Mouse (Mus musculus) megakaryocyte progenitor cell, adult 5-6 weeks (primary cell): ENCODE measurements around the gene Plekho1. TPM values are rescaled to one million over a fixed set of nuclear protein-coding genes. Genes with fewer than 3 reads are reported as not detected.
"Not testable (repeated sequence)": the region's sequence is repeated elsewhere in the genome, so short reads cannot be mapped to it uniquely, and the experiment has no call there.

Source experiments
- ATAC-seq: replicated peaks from 2 replicates; pipeline ENCODE4 v1.8.0; 2016; ENCODE audit warnings: mild to moderate bottlenecking, moderate TSS enrichment, inconsistent platforms; ENCODE audit not compliant: poor library complexity
- total RNA-seq, 2 experiments: library from RNA; stranded (forward) in 1 of 2; stranded (reverse) in 1 of 2; fragments of 157-497, 149-512 nt in 1 of 2; fragments of 200-1000 nt in 1 of 2; gene quantifications; 2 replicates each; pipeline versions ENCODE4 v1.2.3 to v1.2.4; 2015 to 2017

Plekho1 gene
- total RNA-seq, 2 experiments from 2014 or later, result 22.1 to 24.7 TPM

GRCm38 (mm10) chr3:95953522-95953921 is 42.3 kb downstream of the Plekho1 start:
- no peak for ATAC-seq

GRCm38 (mm10) chr3:95953023-95953422 is 42.8 kb downstream of the Plekho1 start:
- ATAC-seq, result no peak

GRCm38 (mm10) chr3:95951566-95951965 is 44.2 kb downstream of the Plekho1 start:
- not testable (repeated sequence) for ATAC-seq

- ATAC-seq, result peak; percentile 81
These were observed 44.8 kb downstream of the Plekho1 start for GRCm38 (mm10) chr3:95950763-95951551.

- no peak for ATAC-seq
These were observed 47.5 kb downstream of the Plekho1 start for GRCm38 (mm10) chr3:95948325-95948724.

GRCm38 (mm10) chr3:95945731-95946240 is 50.0 kb downstream of the Plekho1 start:
- ATAC-seq, result no peak

GRCm38 (mm10) chr3:95944742-95945141 is 51.1 kb downstream of the Plekho1 start:
- no peak for ATAC-seq

- no peak for ATAC-seq
These were observed 52.6 kb downstream of the Plekho1 start for GRCm38 (mm10) chr3:95943226-95943625.

- peak; percentile 50 for ATAC-seq
These were observed 53.1 kb downstream of the Plekho1 start for GRCm38 (mm10) chr3:95942749-95943148.

GRCm38 (mm10) chr3:95938835-95939234 is 57.0 kb downstream of the Plekho1 start:
- ATAC-seq, result peak; percentile 90

Other genes with a start within 250 kb of the Plekho1 start
- 27.8 and 29.9 TPM in 2 replicates for gene Tars2, start 235.8 kb downstream of the Plekho1 start, total RNA-seq (2015)
- 47.3 and 52.2 TPM in 2 replicates for gene Tars2, start 235.8 kb downstream of the Plekho1 start, total RNA-seq (2017)
- 51.7 and 59.5 TPM in 2 replicates for gene Rprd2, start 177.1 kb downstream of the Plekho1 start, total RNA-seq (2015)
- gene Rprd2, start 177.1 kb downstream of the Plekho1 start, total RNA-seq (2017), result 18.9 and 22.5 TPM in 2 replicates
- 41.2 and 56.2 TPM in 2 replicates for gene Prpf3, start 140.1 kb downstream of the Plekho1 start, total RNA-seq (2015)
- 25.7 and 51.2 TPM in 2 replicates for gene Prpf3, start 140.1 kb downstream of the Plekho1 start, total RNA-seq (2017)
- gene Mrps21, start 124.5 kb downstream of the Plekho1 start, total RNA-seq (2015), result 132 and 147 TPM in 2 replicates
- 382 and 387 TPM in 2 replicates for gene Mrps21, start 124.5 kb downstream of the Plekho1 start, total RNA-seq (2017)
- 0.56 and 1.3 TPM in 2 replicates for gene Ciart, start 113.8 kb downstream of the Plekho1 start, total RNA-seq (2015)
- 2.8 and 3.3 TPM in 2 replicates for gene Ciart, start 113.8 kb downstream of the Plekho1 start, total RNA-seq (2017)
- gene BC028528, start 104.0 kb downstream of the Plekho1 start, total RNA-seq (2015), result 55.1 and 62.0 TPM in 2 replicates
- gene BC028528, start 104.0 kb downstream of the Plekho1 start, total RNA-seq (2017), result 63.3 and 68.9 TPM in 2 replicates
- 30.6 and 30.8 TPM in 2 replicates for gene Aph1a, start 102.0 kb downstream of the Plekho1 start, total RNA-seq (2015)
- gene Aph1a, start 102.0 kb downstream of the Plekho1 start, total RNA-seq (2017), result 34.9 and 35.1 TPM in 2 replicates
- not detected in 2 replicates for gene Car14, start 91.3 kb downstream of the Plekho1 start, total RNA-seq (2015)
- gene Car14, start 91.3 kb downstream of the Plekho1 start, total RNA-seq (2017), result not detected in 2 replicates
- gene Anp32e, start 66.8 kb downstream of the Plekho1 start, total RNA-seq (2015), result 101 and 132 TPM in 2 replicates
- gene Anp32e, start 66.8 kb downstream of the Plekho1 start, total RNA-seq (2017), result 384 and 526 TPM in 2 replicates
- gene Vps45, start 62.5 kb upstream of the Plekho1 start, total RNA-seq (2015), result 26.3 and 28.4 TPM in 2 replicates
- 10.9 and 12.6 TPM in 2 replicates for gene Vps45, start 62.5 kb upstream of the Plekho1 start, total RNA-seq (2017)
- 3.0 and 3.2 TPM in 2 replicates for gene Otud7b, start 108.5 kb upstream of the Plekho1 start, total RNA-seq (2015)
- 4.9 and 12.7 TPM in 2 replicates for gene Otud7b, start 108.5 kb upstream of the Plekho1 start, total RNA-seq (2017)
- not detected in 2 replicates for gene Mtmr11, start 166.0 kb upstream of the Plekho1 start, total RNA-seq (2015)
- gene Mtmr11, start 166.0 kb upstream of the Plekho1 start, total RNA-seq (2017), result 0.08 TPM in 1 of 2 replicates, not detected in the other
- 88.5 and 92.4 TPM in 2 replicates for gene Sf3b4, start 176.3 kb upstream of the Plekho1 start, total RNA-seq (2015)
- gene Sf3b4, start 176.3 kb upstream of the Plekho1 start, total RNA-seq (2017), result 23.0 and 24.6 TPM in 2 replicates
- 0.34 and 0.49 TPM in 2 replicates for gene Sv2a, start 185.2 kb upstream of the Plekho1 start, total RNA-seq (2015)
- 0.21 and 0.51 TPM in 2 replicates for gene Sv2a, start 185.2 kb upstream of the Plekho1 start, total RNA-seq (2017)
- 29.1 and 34.3 TPM in 2 replicates for gene Bola1, start 223.7 kb upstream of the Plekho1 start, total RNA-seq (2015)
- 42.9 and 50.4 TPM in 2 replicates for gene Bola1, start 223.7 kb upstream of the Plekho1 start, total RNA-seq (2017)
- gene Hist2h2ab, start 223.9 kb upstream of the Plekho1 start, total RNA-seq (2015), result 5.7 and 9.1 TPM in 2 replicates
- gene Hist2h2ab, start 223.9 kb upstream of the Plekho1 start, total RNA-seq (2017), result 113 and 300 TPM in 2 replicates
- gene Hist2h2ac, start 224.9 kb upstream of the Plekho1 start, total RNA-seq (2015), result 42.3 and 43.4 TPM in 2 replicates
- gene Hist2h2ac, start 224.9 kb upstream of the Plekho1 start, total RNA-seq (2017), result 3,711 and 3,907 TPM in 2 replicates
- 5.4 and 5.9 TPM in 2 replicates for gene Hist2h2be, start 225.1 kb upstream of the Plekho1 start, total RNA-seq (2015)
- 6.6 and 8.0 TPM in 2 replicates for gene Hist2h2be, start 225.1 kb upstream of the Plekho1 start, total RNA-seq (2017)
- 259 and 308 TPM in 2 replicates for gene Hist2h3c2, start 243.1 kb upstream of the Plekho1 start, total RNA-seq (2015)
- 127 and 135 TPM in 2 replicates for gene Hist2h3c2, start 243.1 kb upstream of the Plekho1 start, total RNA-seq (2017)
- gene Hist2h2aa2, start 244.3 kb upstream of the Plekho1 start, total RNA-seq (2015), result 54.6 and 61.5 TPM in 2 replicates
- 0.67 and 1,948 TPM in 2 replicates for gene Hist2h2aa2, start 244.3 kb upstream of the Plekho1 start, total RNA-seq (2017)
- not detected in 2 replicates for gene Hist2h2aa1, start 249.5 kb upstream of the Plekho1 start, total RNA-seq (2015)
- gene Hist2h2aa1, start 249.5 kb upstream of the Plekho1 start, total RNA-seq (2017), result 7,846 and 10,813 TPM in 2 replicates